Mouse (Mus musculus) G1E (cell line): ENCODE measurements at regions not wholly inside any gene's neighbourhood (a gene's known extent, or its start where the extent isn't known, plus 50 kb on each side); places are given as distances from the start of the nearest gene placed in this dataset.

ENCODE experiments used
- ATAC-seq: 2 replicates; pipeline ENCODE4 v1.8.0; 2016; ENCODE audit warnings: mild to moderate bottlenecking; ENCODE audit not compliant: insufficient number of reproducible peaks, poor library complexity, low FRiP score, severe bottlenecking; ENCODE audit errors: extremely low read depth
- DNase-seq: peaks from one replicate; pipeline ENCODE4 v3.0.0; 2012; ENCODE audit warnings: low spot score
- H3K27me3 ChIP-seq: 2 replicates; pipeline ENCODE4 v1.6.1; 2012; ENCODE audit warnings: mild to moderate bottlenecking, low read length, inconsistent platforms; ENCODE audit not compliant: insufficient read depth
- H3K36me3 ChIP-seq: replicated peaks from 2 replicates; pipeline ENCODE3; 2012; ENCODE audit warnings: mild to moderate bottlenecking, inconsistent platforms
- H3K4me1 ChIP-seq: 2 replicates; pipeline ENCODE4 v1.6.1; 2012; ENCODE audit warnings: low read depth, low read length, inconsistent platforms, mixed read lengths; ENCODE audit not compliant: insufficient read depth
- H3K4me3 ChIP-seq: 2 replicates; pipeline ENCODE4 v1.5.1; 2012; ENCODE audit warnings: low read depth, mild to moderate bottlenecking, inconsistent platforms, low read length, moderate library complexity, mixed read lengths
- H3K9me3 ChIP-seq: replicated peaks from 2 replicates; pipeline ENCODE4 v1.6.1; 2012; ENCODE audit warnings: inconsistent platforms
- CTCF ChIP-seq: IDR thresholded peaks from 2 replicates; pipeline ENCODE4 v1.5.1; 2012; ENCODE audit warnings: low read depth, low read length, inconsistent platforms, mixed read lengths
- GATA1 ChIP-seq: IDR thresholded peaks from 2 replicates; pipeline ENCODE4 v1.6.1; 2012; ENCODE audit warnings: borderline replicate concordance, low read length, inconsistent platforms, mixed read lengths
- GATA2 ChIP-seq: IDR thresholded peaks from 2 replicates; pipeline ENCODE4 v1.6.1; 2012; ENCODE audit warnings: low read depth, low read length, inconsistent platforms, borderline replicate concordance
- POLR2AphosphoS5 ChIP-seq: IDR thresholded peaks from 2 replicates; pipeline ENCODE4 v1.6.1; 2012; ENCODE audit warnings: low read depth, low read length, inconsistent platforms; ENCODE audit not compliant: insufficient replicate concordance
- TAL1 ChIP-seq: conservative IDR thresholded peaks from 2 replicates; pipeline ENCODE4 v1.6.1; 2012; ENCODE audit warnings: low read depth, low read length, inconsistent platforms, mixed read lengths

GRCm38 (mm10) chr5:119601390-119601789 is 69.1 kb upstream of the Tbx3 start:
- Histone ChIP-seq H3K4me3 (no peak overlapping the region), H3K27me3 (no peaks in the 10 kb centered on the region), H3K36me3 (no peaks in the 10 kb centered on the region), H3K9me3 (peaks cover 73% of the 10 kb centered on the region), H3K4me1 (no peaks in the 10 kb centered on the region)
- TF ChIP-seq TAL1 (no peak), GATA1 (no peak), POLR2AphosphoS5 (no peak), CTCF (no peak), GATA2 (no peak)
- ATAC-seq (no peak), DNase-seq (no peak)

GRCm38 (mm10) chr5:119602001-119602400 is 68.5 kb upstream of the Tbx3 start:
- DNase-seq = no peak
- no peak for ATAC-seq
- peaks cover 71% of the 10 kb centered on the region for H3K9me3 ChIP-seq
- no peaks in the 10 kb centered on the region for H3K36me3 ChIP-seq
- H3K4me1 ChIP-seq = no peaks in the 10 kb centered on the region
- no peaks in the 10 kb centered on the region for H3K27me3 ChIP-seq
- TF ChIP-seq GATA1 (no peak), TAL1 (no peak), CTCF (no peak), GATA2 (no peak), POLR2AphosphoS5 (no peak)
- H3K4me3 ChIP-seq = no peak overlapping the region

DNA sequence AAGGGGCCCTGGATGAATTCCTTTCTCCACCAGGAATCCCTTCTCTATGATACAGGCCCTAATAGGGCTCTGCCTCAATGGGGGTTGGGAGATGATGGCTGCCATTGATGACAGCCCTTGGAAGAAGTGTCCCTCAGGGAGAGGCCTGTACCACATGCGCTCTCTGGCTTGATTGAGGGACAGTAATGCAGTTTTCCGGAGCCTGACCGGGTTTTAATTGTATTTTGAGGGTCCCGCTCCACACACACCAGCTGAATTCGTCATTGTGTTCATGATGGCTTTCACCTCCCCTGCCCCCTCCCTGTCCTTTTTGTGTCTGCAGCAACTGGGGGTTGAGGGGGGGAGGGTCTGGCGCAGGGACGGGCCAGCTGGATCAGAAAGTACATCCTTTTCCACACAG is 65.0 kb upstream of the Tbx3 start:
- H3K36me3 ChIP-seq = no peaks in the 10 kb centered on the region
- TF ChIP-seq TAL1 (no peak), POLR2AphosphoS5 (no peak), GATA2 (no peak), CTCF (no peak), GATA1 (no peak)
- H3K4me3 ChIP-seq = no peak overlapping the region
- peaks cover 72% of the 10 kb centered on the region for H3K9me3 ChIP-seq
- H3K4me1 ChIP-seq = no peaks in the 10 kb centered on the region
- no peaks in the 10 kb centered on the region for H3K27me3 ChIP-seq
- DNase-seq (no peak), ATAC-seq (no peak)

- Histone ChIP-seq H3K36me3 (no peaks in the 10 kb centered on the region), H3K9me3 (peaks cover 75% of the 10 kb centered on the region), H3K4me3 (no peak overlapping the region), H3K4me1 (no peaks in the 10 kb centered on the region), H3K27me3 (no peaks in the 10 kb centered on the region)
- ATAC-seq (no peak), DNase-seq (no peak)
- TF ChIP-seq TAL1 = no peak
- TF ChIP-seq GATA1 = no peak
- no peak for TF ChIP-seq POLR2AphosphoS5
- no peak for TF ChIP-seq CTCF
- no peak for TF ChIP-seq GATA2
These were observed 57.1 kb upstream of the Tbx3 start for GRCm38 (mm10) chr5:119613413-119613812.

DNA sequence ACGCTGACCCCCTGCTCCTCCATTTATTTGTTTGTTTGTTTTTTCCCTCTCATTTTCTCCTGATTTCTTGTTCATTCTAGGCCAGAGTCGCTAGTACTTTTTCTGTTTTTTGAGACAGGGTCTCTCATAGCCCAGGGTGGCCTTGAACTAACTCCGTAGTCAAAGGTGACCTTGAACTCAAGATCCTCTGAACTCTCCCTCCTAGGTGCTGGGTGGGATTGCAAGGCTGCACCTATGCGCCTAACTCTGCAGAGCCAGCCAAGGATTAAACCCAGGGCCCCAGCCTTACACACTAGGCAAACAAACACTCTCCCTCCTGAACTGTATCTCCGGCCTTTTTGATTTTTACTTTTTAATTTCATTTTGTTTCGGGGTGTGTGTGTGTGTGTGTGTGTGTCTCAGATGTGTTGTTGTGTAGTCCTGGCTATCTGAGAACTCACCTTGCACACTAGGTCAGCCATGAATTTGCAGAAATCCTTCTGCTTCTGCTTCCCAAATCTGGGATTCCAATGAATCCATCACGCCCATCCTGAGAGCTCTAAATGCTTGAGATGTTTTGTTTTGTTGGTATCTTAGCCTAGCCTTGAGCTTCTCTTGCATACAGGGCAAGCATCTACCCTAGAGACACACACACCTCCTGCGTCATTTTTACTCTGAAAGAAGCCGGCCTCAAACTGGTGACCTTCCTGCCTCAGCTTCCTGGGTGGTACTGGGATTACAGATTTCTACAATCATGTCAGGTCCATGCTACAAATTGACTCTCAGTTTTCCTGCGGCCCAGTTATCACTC is 56.3 kb upstream of the Tbx3 start:
- DNase-seq (no peak), ATAC-seq (no peak)
- Histone ChIP-seq H3K36me3 (no peaks in the 10 kb centered on the region), H3K4me1 (no peaks in the 10 kb centered on the region), H3K4me3 (no peak overlapping the region), H3K9me3 (peaks cover 70% of the 10 kb centered on the region), H3K27me3 (no peaks in the 10 kb centered on the region)
- TF ChIP-seq GATA1 (no peak), TAL1 (no peak), POLR2AphosphoS5 (no peak), GATA2 (no peak)

DNA sequence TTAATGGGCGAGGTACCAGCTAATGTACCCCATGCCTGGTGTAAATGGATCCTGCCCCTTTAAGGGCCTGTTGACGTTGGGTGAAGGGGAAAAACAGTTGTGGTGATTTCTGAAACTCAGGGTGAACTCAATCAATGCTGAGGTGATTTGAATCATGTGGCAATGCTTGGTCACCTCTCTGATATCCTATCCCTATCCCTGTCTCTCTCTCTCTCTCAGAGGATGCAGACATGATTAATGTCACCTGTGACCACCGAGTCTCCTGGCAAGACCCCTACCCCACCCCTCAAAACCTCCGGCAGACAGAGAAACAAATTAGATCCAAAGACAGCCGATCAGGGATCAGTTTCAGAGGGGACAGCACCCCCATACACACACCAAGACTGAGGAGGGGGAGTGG is 54.8 kb upstream of the Tbx3 start:
- no peak overlapping the region for H3K4me3 ChIP-seq
- no peaks in the 10 kb centered on the region for H3K27me3 ChIP-seq
- H3K36me3 ChIP-seq = no peaks in the 10 kb centered on the region
- DNase-seq (no peak), ATAC-seq (no peak)
- TF ChIP-seq GATA2 (no peak), GATA1 (no peak), CTCF (no peak), POLR2AphosphoS5 (no peak), TAL1 (no peak)
- no peaks in the 10 kb centered on the region for H3K4me1 ChIP-seq
- H3K9me3 ChIP-seq = peaks cover 73% of the 10 kb centered on the region
